In the genomic region with DNA sequence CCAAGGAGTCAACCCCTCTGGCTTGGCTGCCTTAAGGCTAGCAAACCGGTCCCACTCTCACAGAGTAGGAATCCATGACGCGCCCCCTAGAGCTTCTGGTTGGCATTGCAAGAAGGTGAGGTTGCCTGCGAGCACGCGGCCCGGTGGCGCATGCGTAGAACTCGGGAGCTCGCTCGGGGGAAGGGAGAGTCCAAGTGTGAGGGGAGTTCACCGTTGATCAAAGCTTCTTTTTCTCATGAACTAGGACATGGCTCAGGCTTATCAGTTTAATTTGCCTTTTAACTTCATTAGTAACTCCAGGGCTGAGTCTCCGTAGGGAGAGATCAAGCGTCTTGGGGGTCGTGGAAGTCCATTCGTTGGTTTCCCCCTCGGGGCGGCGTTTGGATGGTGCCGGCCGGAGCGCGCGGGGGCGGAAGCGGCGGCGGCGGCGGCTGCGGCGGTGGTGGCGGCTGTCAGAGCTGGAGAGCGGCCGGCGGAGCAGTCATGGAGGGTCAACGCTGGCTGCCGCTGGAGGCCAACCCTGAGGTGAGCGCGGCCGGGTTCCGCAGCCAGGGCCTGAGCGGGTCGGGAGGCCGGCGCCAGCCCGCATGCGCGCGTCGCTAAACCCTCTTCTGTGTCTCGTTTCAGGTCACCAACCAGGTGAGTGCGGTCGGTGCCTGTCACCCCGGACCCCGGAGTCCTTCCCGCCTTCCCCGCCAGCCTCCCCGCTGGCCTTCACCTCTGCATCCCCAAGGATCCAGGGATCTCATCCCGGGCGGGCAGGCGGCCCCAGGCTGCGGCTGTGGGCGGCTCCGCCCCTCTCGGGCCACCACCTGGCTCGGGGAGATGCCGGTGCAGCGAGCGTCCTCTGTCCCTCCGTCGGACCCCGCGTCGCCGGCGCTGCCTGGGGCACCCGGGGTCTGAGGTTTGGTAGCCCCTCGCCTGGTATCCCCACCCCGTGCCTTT, we compare ENCODE assay signal across 8 mouse cellular contexts. TPM values are rescaled to one million over a fixed set of nuclear protein-coding genes. Genes with fewer than 3 reads are reported as not detected.
DNase-seq lines count a peak whose midpoint lies in the region; ATAC-seq lines count a peak whose summit lies in the region.

A gene (plus strand): TSS at position 387 of the 945 bp plus-strand sequence.

- intact Hi-C loops in gastrocnemius, postnatal 14 days (cut with DNase I; ENCODE audit: low total_unique reads): no loop called here
- intact Hi-C loops in left cerebral cortex, postnatal 10 days (cut with DNase I): loop anchor here (5.0 kb wide), 1 partner anchor 142 kb away; no protein-coding TSS in a partner anchor

- DNase-seq in adipocyte (ENCODE audit: low spot score): peak; percentile 98
- peak; percentile 97 for DNase-seq in embryo, embryonic 10 days (ENCODE audit: low spot score)
- peak; percentile 96 for DNase-seq in gastrocnemius, postnatal 14 days
- DNase-seq in left cerebral cortex, postnatal 10 days (ENCODE audit: extremely low spot score in 1 of 2, low spot score in 2 of 2): peak; percentile 95 to 96
- peak; percentile 93 for DNase-seq in right cerebral cortex, postnatal 25 days
- DNase-seq in urinary bladder, postnatal 4 days (ENCODE audit: low spot score in 2 of 2): peak; percentile 89 to 98

- peak; percentile 87 for ATAC-seq in inflammation-experienced regulatory T-cells, adult 6 months
- ATAC-seq in megakaryocyte-erythroid progenitor cell, adult 5-6 weeks (replicated peaks; ENCODE audit: low FRiP score, low TSS enrichment, poor library complexity, severe bottlenecking): peak; percentile 81

RNA-seq across cellular contexts. Expression of the gene that starts here (rescaled TPM):
- 10 to 100 TPM; 33.6 to 36.4 TPM for total RNA-seq in gastrocnemius, postnatal 14 days (2021)
- polyA plus RNA-seq in inflammation-experienced regulatory T-cells, adult 6 months (2017; shearing (Covaris generic)): 10 to 100 TPM; 64.1 to 95.5 (median 72.0) TPM
- 10 to 100 TPM; 65.6 to 73.2 TPM for total RNA-seq in left cerebral cortex, postnatal 10 days (2021)
- total RNA-seq in megakaryocyte-erythroid progenitor cell, adult 5-6 weeks (2014; fragmentation: Nextera tagmentation): 90.6 and 112 TPM in 2 replicates
- 77.6 and 85.8 TPM in 2 replicates for total RNA-seq in megakaryocyte-erythroid progenitor cell, adult 5-6 weeks (2017)

Comparison
In these comparisons a context has a peak if more than half of its experiments do, and no peak if none do; other contexts are left out.
1. Peak in every context shown above with its lines: DNase-seq and ATAC-seq.